Mouse (Mus musculus): Measurements from ENCODE around the gene Gprin1. TPM values are rescaled to one million over a fixed set of nuclear protein-coding genes. Genes with fewer than 3 reads are reported as not detected.

Gprin1 gene
- polyA plus RNA-seq, 1 experiment from 2014 or later: 0.20 TPM

GRCm38 (mm10) chr13:54702507-54702906 lies 47.2 kb downstream of the Gprin1 start:
- no peak for ATAC-seq (ENCODE audit: insufficient number of reproducible peaks, low FRiP score, low TSS enrichment, low read depth)
- Histone ChIP-seq H3K27me3 (peaks cover 3% of the 10 kb centered on the region; the same call in 1 of the 2 replicates), H3K4me3 (no peak overlapping the region), H3K36me3 (no peaks in the 10 kb centered on the region), H3K9ac (no peak overlapping the region), H3K4me1 (no peaks in the 10 kb centered on the region), H3K27ac (no peak overlapping the region), H3K9me3 (no peaks in the 10 kb centered on the region), H3K4me2 (no peak overlapping the region)
- 64% methylated on average over 7 of the region's 7 CpGs for WGBS

GRCm38 (mm10) chr13:54701243-54701642 lies 48.4 kb downstream of the Gprin1 start, which contains the start of gene Cdhr2:
Gene Cdhr2, plus strand, starts transcription at chr13:54701461.
- ATAC-seq (ENCODE audit: insufficient number of reproducible peaks, low FRiP score, low TSS enrichment, low read depth): no peak
- Histone ChIP-seq H3K9ac (no peak within 1 kb of the TSS), H3K27ac (no peak within 1 kb of the TSS), H3K36me3 (no peaks in the 10 kb centered on the region), H3K9me3 (no peaks in the 10 kb centered on the region), H3K4me2 (no peak within 1 kb of the TSS), H3K27me3 (no peaks in the 10 kb centered on the region), H3K4me3 (no peak within 1 kb of the TSS), H3K4me1 (no peaks in the 10 kb centered on the region)
- WGBS: 58% methylated on average over 5 of the region's 5 CpGs

GRCm38 (mm10) chr13:54695479-54696230 lies 54.0 kb downstream of the Gprin1 start:
- no peaks in the 10 kb centered on the region for H3K27me3 ChIP-seq
- WGBS: 90% methylated on average over 11 of the region's 11 CpGs
- H3K4me2 ChIP-seq: no peak overlapping the region
- no peak for ATAC-seq (ENCODE audit: insufficient number of reproducible peaks, low FRiP score, low TSS enrichment, low read depth)
- H3K27ac ChIP-seq: no peak overlapping the region
- H3K4me3 ChIP-seq: no peak overlapping the region
- H3K4me1 ChIP-seq: peaks cover 23% of the 10 kb centered on the region
- H3K36me3 ChIP-seq: no peaks in the 10 kb centered on the region
- no peaks in the 10 kb centered on the region for H3K9me3 ChIP-seq
- H3K9ac ChIP-seq: no peak overlapping the region

- ATAC-seq (ENCODE audit: insufficient number of reproducible peaks, low FRiP score, low TSS enrichment, low read depth): peak; percentile 68
- WGBS: 16% methylated on average over 26 of the region's 26 CpGs
- H3K27me3 ChIP-seq: no peaks in the 10 kb centered on the region
Measured at GRCm38 (mm10) chr13:54694348-54695060, 55.2 kb downstream of the Gprin1 start.

GRCm38 (mm10) chr13:54693558-54694347 lies 55.9 kb downstream of the Gprin1 start, which contains the start of gene Rnf44:
Gene Rnf44, minus strand, starts transcription at chr13:54693907.
- Histone ChIP-seq H3K4me2 (peak within 1 kb of the TSS; percentile 87), H3K9ac (peak within 1 kb of the TSS; percentile 86), H3K4me3 (peak within 1 kb of the TSS; percentile 96), H3K27me3 (no peaks in the 10 kb centered on the region), H3K4me1 (peaks cover 29% of the 10 kb centered on the region), H3K27ac (peak within 1 kb of the TSS; percentile 96), H3K9me3 (no peaks in the 10 kb centered on the region), H3K36me3 (no peaks in the 10 kb centered on the region)
- whole genome bisulfite sequencing: under 1% methylated on average over 84 of the region's 92 CpGs
- ATAC-seq (ENCODE audit: insufficient number of reproducible peaks, low FRiP score, low TSS enrichment, low read depth): peak; percentile 100

More at GRCm38 (mm10) chr13:54694348-54695060, 55.2 kb downstream of the Gprin1 start:
- peak overlapping the region; percentile 53 for H3K4me2 ChIP-seq
- peaks cover 26% of the 10 kb centered on the region for H3K4me1 ChIP-seq
- H3K9me3 ChIP-seq: no peaks in the 10 kb centered on the region
- peak overlapping the region; percentile 96 for H3K27ac ChIP-seq
- H3K9ac ChIP-seq: peak overlapping the region; percentile 45
- H3K36me3 ChIP-seq: no peaks in the 10 kb centered on the region
- peak overlapping the region; percentile 96 for H3K4me3 ChIP-seq

- ATAC-seq (ENCODE audit: insufficient number of reproducible peaks, low FRiP score, low TSS enrichment, low read depth): no peak
- 12% methylated on average over 21 of the region's 21 CpGs for WGBS
- Histone ChIP-seq H3K9me3 (no peaks in the 10 kb centered on the region), H3K4me1 (peaks cover 35% of the 10 kb centered on the region), H3K27ac (peak overlapping the region; percentile 96), H3K4me2 (peak overlapping the region; percentile 87), H3K27me3 (no peaks in the 10 kb centered on the region), H3K36me3 (no peaks in the 10 kb centered on the region), H3K4me3 (peak overlapping the region; percentile 96), H3K9ac (peak overlapping the region; percentile 86)
Measured at GRCm38 (mm10) chr13:54692711-54693557, 56.7 kb downstream of the Gprin1 start.

GRCm38 (mm10) chr13:54691737-54692136 lies 57.9 kb downstream of the Gprin1 start:
- Histone ChIP-seq H3K27me3 (no peaks in the 10 kb centered on the region), H3K4me3 (no peak overlapping the region), H3K36me3 (no peaks in the 10 kb centered on the region), H3K9me3 (no peaks in the 10 kb centered on the region), H3K4me1 (peaks cover 35% of the 10 kb centered on the region), H3K4me2 (no peak overlapping the region), H3K9ac (no peak overlapping the region), H3K27ac (no peak overlapping the region)
- ATAC-seq (ENCODE audit: insufficient number of reproducible peaks, low FRiP score, low TSS enrichment, low read depth): no peak

GRCm38 (mm10) chr13:54690151-54690740 lies 59.4 kb downstream of the Gprin1 start:
- Histone ChIP-seq H3K36me3 (no peaks in the 10 kb centered on the region), H3K4me2 (no peak overlapping the region), H3K27me3 (no peaks in the 10 kb centered on the region), H3K4me1 (peaks cover 49% of the 10 kb centered on the region), H3K27ac (no peak overlapping the region), H3K4me3 (no peak overlapping the region), H3K9me3 (no peaks in the 10 kb centered on the region), H3K9ac (no peak overlapping the region)
- 91% methylated on average over 8 of the region's 8 CpGs for whole genome bisulfite sequencing
- no peak for ATAC-seq (ENCODE audit: insufficient number of reproducible peaks, low FRiP score, low TSS enrichment, low read depth)

GRCm38 (mm10) chr13:54687575-54688424 lies 61.9 kb downstream of the Gprin1 start:
- H3K4me2 ChIP-seq: peak overlapping the region; percentile 64
- no peaks in the 10 kb centered on the region for H3K9me3 ChIP-seq
- WGBS: under 1% methylated on average over 78 of the region's 82 CpGs
- H3K36me3 ChIP-seq: peaks cover 15% of the 10 kb centered on the region
- H3K27me3 ChIP-seq: no peaks in the 10 kb centered on the region
- H3K9ac ChIP-seq: peak overlapping the region; percentile 95
- H3K4me3 ChIP-seq: peak overlapping the region; percentile 94
- ATAC-seq (ENCODE audit: insufficient number of reproducible peaks, low FRiP score, low TSS enrichment, low read depth): peak; percentile 89
- H3K27ac ChIP-seq: peak overlapping the region; percentile 99
- H3K4me1 ChIP-seq: peaks cover 62% of the 10 kb centered on the region

- Histone ChIP-seq H3K36me3 (peaks cover 22% of the 10 kb centered on the region), H3K4me2 (peak overlapping the region; percentile 64), H3K27ac (peak overlapping the region; percentile 99), H3K4me3 (peak overlapping the region; percentile 94), H3K27me3 (no peaks in the 10 kb centered on the region), H3K4me1 (peaks cover 55% of the 10 kb centered on the region), H3K9me3 (no peaks in the 10 kb centered on the region), H3K9ac (peak overlapping the region; percentile 95)
- peak; percentile 52; the same call in 1 of the 2 replicates for ATAC-seq (ENCODE audit: insufficient number of reproducible peaks, low FRiP score, low TSS enrichment, low read depth)
- 0% methylated on average over 35 of the region's 35 CpGs for WGBS
Measured at GRCm38 (mm10) chr13:54687096-54687495, 62.6 kb downstream of the Gprin1 start.
